Mouse (Mus musculus): ENCODE results near the gene F2rl2. TPM values are rescaled to one million over a fixed set of nuclear protein-coding genes. Genes with fewer than 3 reads are reported as not detected.

The F2rl2 gene
- total RNA-seq (2014; rRNA removed) (0.38 and 0.49 TPM in 2 replicates), polyA plus RNA-seq (2015; fragmentation: Nextera tagmentation; extraction: Ambion mirVana) (0.34 and 0.68 TPM in 2 replicates)

DNA sequence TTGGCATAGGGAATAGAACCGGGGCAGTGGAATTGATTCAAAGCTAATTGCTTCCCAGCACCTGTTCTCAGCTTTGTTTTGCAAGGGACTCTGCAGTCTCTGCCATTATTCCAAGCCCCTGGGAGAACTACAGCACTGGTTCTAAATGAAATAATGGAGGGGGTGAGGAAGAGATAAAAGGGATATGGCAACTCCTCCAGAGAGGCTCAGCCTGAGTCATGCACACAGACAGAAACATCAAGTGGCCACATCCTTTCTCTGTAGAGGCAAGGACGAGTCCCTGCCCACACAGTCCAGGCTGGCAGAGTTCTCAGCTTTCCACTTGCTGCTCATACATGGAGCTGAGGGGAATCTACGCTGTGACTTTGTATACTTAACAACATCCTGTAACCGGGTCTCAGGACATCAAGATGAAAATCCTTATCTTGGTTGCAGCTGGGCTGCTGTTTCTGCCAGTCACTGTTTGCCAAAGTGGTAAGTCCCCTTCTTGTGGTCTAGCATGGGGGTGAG lies at the start of gene F2rl2:
F2rl2 (plus strand) TSS at position 200 of the 510 bp plus-strand sequence.
- no peak for TF ChIP-seq CTCF (IDR thresholded peaks at IDR 0.05)
- Histone ChIP-seq H3K9ac (replicated peaks; ENCODE audit: low read length, poor library complexity, severe bottlenecking) (no peak within 1 kb of the TSS), H3K27ac (ENCODE audit: low read depth, low read length) (no peak within 1 kb of the TSS), H3K4me3 (ENCODE audit: low read depth, low read length) (no peak within 1 kb of the TSS), H3K36me3 (ENCODE audit: insufficient read depth, low read length) (no peaks in the 10 kb centered on the region), H3K4me1 (ENCODE audit: insufficient read depth, low read length) (no peaks in the 10 kb centered on the region), H3K27me3 (ENCODE audit: insufficient read depth, low read length) (no peaks in the 10 kb centered on the region), H3K9me3 (ENCODE audit: low read length) (no peaks in the 10 kb centered on the region), H3K4me2 (ENCODE audit: low read depth, low read length, poor library complexity, severe bottlenecking) (no peak within 1 kb of the TSS)
- DNase-seq (ENCODE audit: low spot score) = no peak
- 60% methylated on average over 4 of the region's 4 CpGs for WGBS
- no peak for ATAC-seq (ENCODE audit: low FRiP score)

DNA sequence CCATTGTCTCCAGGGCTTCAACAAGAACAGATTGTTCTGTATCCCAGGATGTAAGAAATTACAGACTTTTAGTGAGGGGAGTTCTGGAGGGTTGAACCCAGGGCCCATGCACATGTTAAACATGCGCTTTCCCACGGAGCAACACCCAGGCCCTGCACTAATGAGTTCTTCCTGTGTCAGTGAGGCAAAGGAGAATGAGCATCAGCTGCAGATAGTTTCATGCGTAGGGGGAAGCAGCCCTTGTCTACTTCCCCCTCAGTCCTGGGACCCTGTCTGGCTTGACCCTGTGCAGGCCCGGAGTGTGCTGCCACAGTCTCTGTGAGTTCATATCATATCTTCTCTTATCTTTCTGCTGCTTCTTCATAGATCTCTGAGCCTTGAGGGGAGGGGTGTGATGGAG lies 49.4 kb upstream of the F2rl2 start:
- H3K4me3 ChIP-seq (ENCODE audit: low read depth, low read length) = no peak overlapping the region
- no peaks in the 10 kb centered on the region for H3K27me3 ChIP-seq (ENCODE audit: insufficient read depth, low read length)
- TF ChIP-seq CTCF (IDR thresholded peaks at IDR 0.05) = no peak
- ATAC-seq (ENCODE audit: low FRiP score) = no peak
- no peak for DNase-seq (ENCODE audit: low spot score)
- no peak overlapping the region for H3K4me2 ChIP-seq (ENCODE audit: low read depth, low read length, poor library complexity, severe bottlenecking)
- no peak overlapping the region for H3K9ac ChIP-seq (replicated peaks; ENCODE audit: low read length, poor library complexity, severe bottlenecking)
- no peaks in the 10 kb centered on the region for H3K36me3 ChIP-seq (ENCODE audit: insufficient read depth, low read length)
- no peaks in the 10 kb centered on the region for H3K4me1 ChIP-seq (ENCODE audit: insufficient read depth, low read length)
- no peaks in the 10 kb centered on the region for H3K9me3 ChIP-seq (ENCODE audit: low read length)
- 84% methylated on average over 4 of the region's 4 CpGs for WGBS
- H3K27ac ChIP-seq (ENCODE audit: low read depth, low read length) = no peak overlapping the region

DNA sequence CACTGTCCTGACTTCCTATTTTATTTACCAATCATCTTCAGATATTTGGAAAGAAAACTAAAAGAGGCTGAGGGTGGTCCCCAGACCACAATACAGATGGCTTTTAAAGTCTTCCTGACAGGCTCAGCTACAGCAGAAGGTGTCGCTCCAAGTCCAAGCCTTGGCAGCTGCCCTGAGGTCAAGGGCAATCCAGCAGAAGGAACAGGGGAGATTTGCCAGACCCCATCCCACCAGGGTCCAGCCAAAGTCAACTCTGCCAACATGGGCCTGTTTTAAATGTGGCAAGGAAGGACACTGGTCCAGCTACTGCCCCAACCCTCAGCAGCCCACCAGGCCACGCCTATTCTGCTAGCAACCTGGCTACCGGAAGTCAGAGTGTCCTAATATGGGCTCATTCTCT lies 46.7 kb upstream of the F2rl2 start:
- no peaks in the 10 kb centered on the region for H3K9me3 ChIP-seq (ENCODE audit: low read length)
- H3K4me1 ChIP-seq (ENCODE audit: insufficient read depth, low read length) = no peaks in the 10 kb centered on the region
- no peak overlapping the region for H3K9ac ChIP-seq (replicated peaks; ENCODE audit: low read length, poor library complexity, severe bottlenecking)
- H3K4me3 ChIP-seq (ENCODE audit: low read depth, low read length) = no peak overlapping the region
- 92% methylated on average over 3 of the region's 3 CpGs for WGBS
- no peaks in the 10 kb centered on the region for H3K36me3 ChIP-seq (ENCODE audit: insufficient read depth, low read length)
- TF ChIP-seq CTCF (IDR thresholded peaks at IDR 0.05) = no peak
- no peak overlapping the region for H3K4me2 ChIP-seq (ENCODE audit: low read depth, low read length, poor library complexity, severe bottlenecking)
- H3K27me3 ChIP-seq (ENCODE audit: insufficient read depth, low read length) = no peaks in the 10 kb centered on the region
- no peak overlapping the region for H3K27ac ChIP-seq (ENCODE audit: low read depth, low read length)
- DNase-seq (ENCODE audit: low spot score) (no peak), ATAC-seq (ENCODE audit: low FRiP score) (no peak)

DNA sequence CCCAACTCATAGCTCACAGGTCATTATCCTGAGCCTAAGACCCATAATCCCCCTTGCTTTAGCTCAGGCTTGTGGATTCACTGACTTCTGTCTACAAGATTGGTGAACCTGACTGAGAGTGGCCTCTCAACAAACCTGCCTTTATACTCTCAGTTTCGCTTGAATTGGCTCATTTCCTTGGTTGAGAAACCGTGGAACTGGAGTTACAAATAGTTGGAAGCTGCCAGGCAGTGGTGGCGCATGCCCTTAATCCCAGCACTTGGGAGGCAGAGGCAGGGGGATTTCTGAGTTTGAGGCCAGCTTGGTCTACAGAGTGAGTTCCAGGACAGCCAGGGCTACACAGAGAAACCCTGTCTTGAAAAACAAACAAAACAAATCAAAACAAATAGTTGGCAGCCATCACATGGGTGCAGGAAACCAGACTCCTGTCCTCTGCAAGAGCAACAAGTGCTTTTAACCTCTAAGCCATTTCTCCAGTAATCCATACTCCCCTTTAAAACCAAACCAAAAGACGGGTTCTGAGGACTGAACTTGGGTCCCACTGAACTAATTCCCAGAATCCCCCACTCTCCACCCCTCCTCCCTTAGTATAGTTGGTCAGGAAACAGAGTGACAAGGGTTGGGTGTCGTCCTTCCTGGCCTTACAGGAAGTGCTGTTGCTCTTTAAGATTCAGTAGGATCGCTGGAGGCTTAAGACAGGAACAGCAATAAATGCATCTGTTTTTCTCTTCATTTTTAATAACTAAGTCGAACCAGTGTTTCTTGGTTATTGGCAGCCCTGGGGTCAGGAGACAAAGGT lies 44.6 kb upstream of the F2rl2 start:
- ATAC-seq (ENCODE audit: low FRiP score) (no peak), DNase-seq (ENCODE audit: low spot score) (no peak)
- Histone ChIP-seq H3K27me3 (ENCODE audit: insufficient read depth, low read length) (no peaks in the 10 kb centered on the region), H3K9me3 (ENCODE audit: low read length) (no peaks in the 10 kb centered on the region), H3K9ac (replicated peaks; ENCODE audit: low read length, poor library complexity, severe bottlenecking) (no peak overlapping the region), H3K27ac (ENCODE audit: low read depth, low read length) (no peak overlapping the region), H3K4me3 (ENCODE audit: low read depth, low read length) (no peak overlapping the region), H3K36me3 (ENCODE audit: insufficient read depth, low read length) (no peaks in the 10 kb centered on the region), H3K4me1 (ENCODE audit: insufficient read depth, low read length) (no peaks in the 10 kb centered on the region), H3K4me2 (ENCODE audit: low read depth, low read length, poor library complexity, severe bottlenecking) (no peak overlapping the region)
- no peak for TF ChIP-seq CTCF (IDR thresholded peaks at IDR 0.05)
- WGBS = 86% methylated on average over 7 of the region's 7 CpGs

DNA sequence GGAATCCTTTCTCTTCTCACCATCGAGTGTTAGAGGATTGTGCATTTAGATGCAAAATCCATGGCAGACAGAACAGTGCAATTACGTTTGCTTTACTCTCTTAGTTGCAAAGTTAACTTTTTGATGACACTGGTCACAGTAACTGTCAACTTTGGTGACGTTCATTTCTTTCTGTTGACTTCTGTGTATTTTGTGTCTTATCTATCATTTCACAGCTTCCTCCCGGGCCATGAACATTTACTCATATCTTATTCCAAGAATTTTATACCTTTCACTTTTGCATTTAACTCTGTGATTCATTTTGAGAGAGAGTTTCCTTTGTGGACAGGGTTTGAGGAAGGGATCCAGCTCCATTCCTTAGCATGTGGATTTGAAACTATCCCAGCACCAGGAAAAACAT lies 43.0 kb upstream of the F2rl2 start:
- H3K9me3 ChIP-seq (ENCODE audit: low read length) = no peaks in the 10 kb centered on the region
- no peak overlapping the region for H3K4me3 ChIP-seq (ENCODE audit: low read depth, low read length)
- H3K4me2 ChIP-seq (ENCODE audit: low read depth, low read length, poor library complexity, severe bottlenecking) = no peak overlapping the region
- H3K27me3 ChIP-seq (ENCODE audit: insufficient read depth, low read length) = no peaks in the 10 kb centered on the region
- H3K4me1 ChIP-seq (ENCODE audit: insufficient read depth, low read length) = no peaks in the 10 kb centered on the region
- TF ChIP-seq CTCF (IDR thresholded peaks at IDR 0.05) = no peak
- no peak overlapping the region for H3K9ac ChIP-seq (replicated peaks; ENCODE audit: low read length, poor library complexity, severe bottlenecking)
- H3K27ac ChIP-seq (ENCODE audit: low read depth, low read length) = no peak overlapping the region
- no peak for DNase-seq (ENCODE audit: low spot score)
- no peak for ATAC-seq (ENCODE audit: low FRiP score)
- 90% methylated on average over 4 of the region's 4 CpGs for WGBS
- peaks cover 3% of the 10 kb centered on the region; the same call in 1 of the 2 replicates for H3K36me3 ChIP-seq (ENCODE audit: insufficient read depth, low read length)

DNA sequence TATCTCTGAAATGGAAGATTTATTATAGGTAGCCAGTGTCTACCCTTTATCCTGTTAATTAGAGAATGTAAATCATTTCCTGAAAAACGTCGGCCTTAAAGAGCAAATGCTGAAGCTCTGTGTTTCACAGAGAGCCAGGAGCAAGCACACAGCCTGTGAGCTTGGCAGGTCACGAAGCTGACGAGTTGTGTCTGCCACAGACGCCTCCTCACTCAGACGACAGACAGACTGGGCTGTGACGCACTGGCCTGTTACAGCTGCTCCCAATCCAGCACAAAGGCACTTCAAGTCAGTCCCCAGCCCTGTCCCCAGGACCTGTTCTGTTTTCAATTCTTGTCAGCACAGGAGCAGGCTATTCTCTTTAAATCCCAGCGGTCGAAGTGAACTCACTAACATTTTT lies 41.4 kb upstream of the F2rl2 start:
- H3K9me3 ChIP-seq (ENCODE audit: low read length) = no peaks in the 10 kb centered on the region
- WGBS = 58% methylated on average over 9 of the region's 9 CpGs
- H3K27ac ChIP-seq (ENCODE audit: low read depth, low read length) = no peak overlapping the region
- H3K4me3 ChIP-seq (ENCODE audit: low read depth, low read length) = no peak overlapping the region
- no peak overlapping the region for H3K4me2 ChIP-seq (ENCODE audit: low read depth, low read length, poor library complexity, severe bottlenecking)
- no peaks in the 10 kb centered on the region for H3K27me3 ChIP-seq (ENCODE audit: insufficient read depth, low read length)
- ATAC-seq (ENCODE audit: low FRiP score) (no peak), DNase-seq (ENCODE audit: low spot score) (peak; percentile 43)
- no peaks in the 10 kb centered on the region for H3K4me1 ChIP-seq (ENCODE audit: insufficient read depth, low read length)
- no peak for TF ChIP-seq CTCF (IDR thresholded peaks at IDR 0.05)
- 0 out of 2 replicates have a peak overlapping the region, but pooled peaks have one; percentile 29 for H3K9ac ChIP-seq (replicated peaks; ENCODE audit: low read length, poor library complexity, severe bottlenecking)
- H3K36me3 ChIP-seq (ENCODE audit: insufficient read depth, low read length) = peaks cover 3% of the 10 kb centered on the region; the same call in 1 of the 2 replicates
